Mouse (Mus musculus) CH12.LX (cell line): ENCODE measurements around the gene Hnrnpa3.

Source experiments
- CTCF ChIP-seq, 2 experiments: IDR thresholded peaks in 1 of 2; conservative IDR thresholded peaks in 1 of 2; 2 replicates each; pipeline ENCODE4 v1.5.1; 2011 to 2012; ENCODE audit warnings: low read depth in 2 of 2, low read length in 2 of 2, improper control_type of control experiment in 1 of 2, inconsistent platforms in 1 of 2, mild to moderate bottlenecking in 1 of 2, moderate library complexity in 1 of 2
- EP300 ChIP-seq: IDR thresholded peaks from 2 replicates; pipeline ENCODE4 v1.6.1; 2011; ENCODE audit warnings: low read length, improper control_type of control experiment
- MAX ChIP-seq: IDR thresholded peaks from 2 replicates; pipeline ENCODE4 v1.6.1; 2011; ENCODE audit warnings: low read length, improper control_type of control experiment

GRCm38 (mm10) chr2:75612006-75612405 lies 47.1 kb upstream of the Hnrnpa3 start:
- TF ChIP-seq EP300 (no peak), CTCF (conservative IDR thresholded peaks at IDR 0.05 in 1 of 2, IDR thresholded peaks at IDR 0.05 in 1 of 2; ENCODE audit: low read depth in 2 of 2, low read length in 2 of 2) (no peak), MAX (no peak)
